Mouse (Mus musculus) megakaryocyte-erythroid progenitor cell, adult 5-6 weeks (primary cell): ENCODE data around the gene Uck1. TPM values are rescaled to one million over a fixed set of nuclear protein-coding genes. Genes with fewer than 3 reads are reported as not detected.

Experiments used
- ATAC-seq: replicated peaks from 2 replicates; pipeline ENCODE4 v1.8.0; 2016; ENCODE audit warnings: mild to moderate bottlenecking, inconsistent platforms; ENCODE audit not compliant: severe bottlenecking, poor library complexity, low FRiP score, low TSS enrichment
- total RNA-seq, 2 experiments: library from RNA; stranded (forward) in 1 of 2; stranded (reverse) in 1 of 2; fragments of 200-1000, 215-1000 nt in 1 of 2; fragments of >200 nt in 1 of 2; fragmentation: Nextera tagmentation in 1 of 2; gene quantifications; 2 replicates each; pipeline ENCODE4 v1.2.3; 2014 to 2017

The Uck1 gene
- total RNA-seq, 2 experiments from 2014 or later = 21.5 to 72.7 TPM

DNA sequence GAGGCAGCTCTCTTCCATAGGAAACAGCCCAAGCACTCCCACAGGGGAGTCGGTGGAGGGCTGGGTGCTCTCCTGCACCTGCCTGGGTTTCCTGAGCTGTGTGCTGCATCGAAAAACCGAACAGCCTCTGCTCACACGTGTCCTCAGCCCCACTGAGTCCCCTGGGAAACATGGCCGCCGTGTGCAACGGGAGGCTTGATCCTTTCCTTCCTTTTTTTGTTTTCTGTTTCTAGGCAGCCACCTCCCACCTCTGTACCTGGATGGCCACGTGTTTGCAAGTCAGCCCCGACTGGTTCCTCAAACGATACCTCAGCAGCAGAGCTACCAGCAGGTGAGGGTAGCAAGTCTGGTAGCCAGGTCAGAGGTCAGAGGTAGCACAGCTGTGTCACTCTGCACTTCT, 37.9 kb downstream of the Uck1 start:
- ATAC-seq = no peak

DNA sequence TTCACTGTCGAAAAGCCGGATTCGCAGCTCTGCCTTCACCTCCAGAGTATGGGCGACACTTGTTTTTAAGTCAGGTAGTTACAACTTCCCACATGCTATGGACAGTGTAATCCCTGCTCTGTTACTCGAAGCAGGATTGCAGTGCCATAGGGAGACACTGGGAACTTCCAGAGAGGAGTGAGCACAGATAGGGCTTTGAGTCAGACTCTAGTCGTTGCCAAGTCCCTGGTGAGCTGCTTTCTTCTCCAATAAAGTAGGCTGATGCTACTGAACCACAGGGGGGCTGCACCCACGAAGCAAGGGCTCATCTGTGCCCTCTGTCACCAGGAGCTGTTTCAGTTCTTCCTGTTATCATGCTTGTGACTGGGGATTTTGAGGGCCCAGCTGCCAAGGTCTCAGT, 38.4 kb downstream of the Uck1 start:
- no peak for ATAC-seq

DNA sequence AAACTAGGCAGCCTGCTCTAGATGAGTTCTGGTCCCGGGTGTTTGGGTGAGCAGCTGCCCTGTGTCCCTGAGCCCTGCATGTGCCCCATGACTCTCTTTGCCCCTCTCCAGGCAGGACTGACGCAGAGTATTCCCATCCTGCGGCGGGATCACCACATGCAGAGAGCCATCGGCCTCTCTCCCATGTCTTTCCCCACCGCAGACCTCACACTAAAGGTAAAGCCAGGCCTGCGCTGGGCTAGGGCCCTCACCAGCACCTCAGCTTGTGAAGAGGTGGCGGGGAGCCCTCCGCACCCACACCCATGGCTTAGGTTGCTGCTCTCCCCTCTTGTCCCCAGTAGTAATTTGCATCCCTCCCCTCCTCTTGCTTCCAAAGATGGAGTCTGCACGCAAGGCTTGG, 39.0 kb downstream of the Uck1 start:
- no peak for ATAC-seq

DNA sequence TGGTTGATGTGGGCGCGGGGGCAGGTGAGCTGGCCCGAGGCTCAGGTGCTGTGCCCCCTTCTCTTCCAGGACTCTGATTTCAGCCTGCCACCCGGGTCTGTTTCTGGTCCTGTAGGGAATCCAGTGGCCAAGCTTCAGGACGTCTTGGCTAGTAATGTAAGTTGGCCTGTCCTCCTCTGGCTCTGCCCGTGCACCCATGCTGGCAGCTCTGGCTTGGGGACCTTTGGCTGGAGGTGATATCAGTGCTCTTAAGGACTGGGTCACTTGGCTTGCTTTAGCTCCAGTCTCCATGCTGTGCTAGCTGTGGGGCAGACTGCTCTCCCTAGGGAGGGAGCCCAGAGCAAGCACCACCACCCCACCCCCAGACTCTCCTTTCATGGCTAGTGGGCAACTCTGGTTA, 39.9 kb downstream of the Uck1 start:
- ATAC-seq = no peak

DNA sequence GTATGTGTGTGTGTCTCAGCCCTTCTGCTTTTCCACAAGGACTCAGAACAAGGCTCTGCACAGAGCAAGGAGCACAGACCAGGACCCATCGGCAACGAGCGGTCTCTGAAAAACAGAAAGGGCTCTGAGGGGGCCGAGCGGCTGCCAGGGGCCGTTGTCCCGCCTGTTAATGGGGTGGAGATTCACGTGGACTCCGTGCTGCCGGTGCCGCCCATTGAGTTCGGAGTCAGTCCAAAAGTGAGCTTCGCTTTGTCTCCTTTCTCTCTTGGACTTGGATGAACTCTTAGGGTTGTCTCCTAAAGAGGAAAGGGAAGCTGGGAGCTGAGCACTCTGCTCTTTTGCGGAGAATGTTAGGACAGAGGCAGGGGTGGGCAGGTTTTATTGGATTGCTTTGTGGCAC, 40.5 kb downstream of the Uck1 start:
- ATAC-seq = no peak

DNA sequence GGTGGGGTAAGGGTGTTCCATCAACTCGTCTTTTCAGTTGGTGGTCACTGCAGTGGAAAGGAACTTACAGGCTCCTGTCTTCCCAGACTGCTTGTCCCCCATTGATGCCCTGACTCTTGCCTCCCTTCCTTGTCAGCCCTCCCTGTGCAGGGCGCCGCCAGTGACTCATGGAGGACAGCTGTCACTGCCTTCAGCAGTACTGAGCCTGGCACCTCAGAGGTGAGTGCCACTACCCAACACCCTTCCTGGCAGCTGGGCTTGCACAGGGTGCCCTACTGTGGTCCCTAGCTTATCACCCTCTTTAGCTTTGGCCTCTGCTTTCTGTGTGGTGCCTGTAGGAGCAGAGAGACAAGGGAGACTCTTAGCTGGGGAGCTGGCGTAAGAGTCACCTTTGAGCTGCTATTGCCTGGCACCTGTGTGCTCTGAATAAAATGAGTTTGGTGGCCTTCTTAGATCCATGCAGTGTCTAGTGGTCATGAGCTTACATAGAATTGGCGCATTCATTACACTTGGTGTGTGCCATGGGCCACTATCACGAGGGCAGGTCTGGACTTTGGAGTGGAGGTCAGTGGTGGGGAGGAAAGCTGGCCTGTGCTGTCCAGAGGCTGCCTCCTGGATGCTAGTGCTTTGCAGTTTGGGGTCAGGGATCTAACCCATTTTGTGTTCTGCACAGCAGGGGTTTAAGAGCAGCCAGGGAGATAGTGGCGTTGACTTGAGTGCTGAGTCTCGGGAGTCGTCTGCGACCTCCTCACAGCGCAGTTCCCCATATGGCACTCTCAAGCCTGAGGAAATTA, 41.2 kb downstream of the Uck1 start:
- ATAC-seq = no peak

DNA sequence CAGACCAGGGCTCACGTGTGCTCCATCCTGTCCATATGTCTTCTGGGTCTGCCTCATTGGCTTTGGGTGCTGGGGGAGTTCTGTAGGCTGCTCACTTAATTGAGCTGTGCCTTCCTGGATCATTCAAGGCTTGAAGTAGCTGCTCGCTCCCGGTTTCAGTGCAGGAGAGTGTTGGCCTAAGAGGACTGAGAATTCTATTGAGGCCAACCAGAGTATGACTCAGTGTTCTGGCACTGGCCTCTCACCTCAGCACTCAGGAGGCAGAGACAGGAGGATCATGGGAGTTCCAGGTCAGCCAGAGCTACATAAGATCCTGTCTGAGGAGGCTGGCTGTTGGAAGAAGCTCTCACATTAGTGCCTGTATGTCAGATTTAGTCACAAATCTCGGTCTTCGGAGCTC, 41.8 kb downstream of the Uck1 start:
- no peak for ATAC-seq

DNA sequence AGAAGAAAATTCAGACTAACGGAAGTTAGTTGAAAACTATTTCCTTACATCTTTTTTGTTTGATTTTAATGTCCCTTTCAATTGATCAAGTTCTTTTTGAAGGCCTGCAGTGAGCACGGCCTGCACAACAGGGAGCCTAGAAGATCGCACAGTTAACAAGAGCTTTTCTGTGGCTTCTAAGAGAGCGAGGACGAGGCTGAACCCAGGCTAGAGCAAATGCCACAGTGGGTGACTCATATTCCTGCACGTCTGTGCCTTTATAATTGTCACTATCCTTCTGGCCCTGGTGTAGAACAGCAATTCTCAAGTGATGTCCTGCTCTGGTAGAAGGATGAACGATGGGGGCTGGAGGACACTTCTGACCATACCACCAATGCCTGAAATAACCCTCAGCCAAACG, 42.3 kb downstream of the Uck1 start:
- no peak for ATAC-seq

DNA sequence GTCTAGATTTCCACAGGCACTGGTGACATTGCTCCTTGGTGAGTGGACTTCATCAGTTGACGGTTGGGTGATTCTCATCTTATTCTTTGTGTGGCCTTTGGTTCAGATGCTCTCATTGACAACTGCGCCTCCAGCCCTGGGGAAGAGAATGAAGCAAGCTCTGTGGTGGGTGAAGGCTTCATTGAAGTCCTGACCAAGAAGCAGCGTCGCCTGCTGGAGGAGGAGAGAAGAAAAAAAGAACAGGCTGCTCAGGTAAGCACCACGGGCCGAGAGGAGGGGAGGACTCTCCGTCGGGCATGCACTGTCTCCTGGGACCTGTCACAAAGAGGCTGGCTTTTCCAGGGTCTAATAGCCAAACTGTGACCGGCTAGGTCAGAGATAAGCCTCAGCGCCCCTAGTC, 43.5 kb downstream of the Uck1 start:
- no peak for ATAC-seq

DNA sequence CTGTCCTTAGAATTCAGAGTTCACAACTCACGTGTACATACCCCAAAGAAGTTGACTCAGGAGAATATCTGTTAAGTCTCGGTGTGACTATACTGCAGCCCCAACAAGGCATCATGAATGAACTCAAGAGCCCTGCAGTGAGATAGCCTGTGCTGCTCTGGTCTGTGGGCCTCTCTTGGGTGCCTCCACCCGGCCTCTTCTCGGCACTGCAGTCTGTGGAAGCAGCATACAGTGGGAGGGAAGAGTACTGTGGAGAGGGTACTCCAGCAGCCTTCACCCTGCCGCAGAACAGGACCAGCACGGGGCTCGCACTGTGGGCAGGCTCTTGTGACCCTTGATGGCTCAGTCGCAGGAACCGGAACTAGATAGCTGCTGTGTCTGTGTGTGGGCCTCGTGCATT, 44.4 kb downstream of the Uck1 start:
- ATAC-seq = no peak

DNA sequence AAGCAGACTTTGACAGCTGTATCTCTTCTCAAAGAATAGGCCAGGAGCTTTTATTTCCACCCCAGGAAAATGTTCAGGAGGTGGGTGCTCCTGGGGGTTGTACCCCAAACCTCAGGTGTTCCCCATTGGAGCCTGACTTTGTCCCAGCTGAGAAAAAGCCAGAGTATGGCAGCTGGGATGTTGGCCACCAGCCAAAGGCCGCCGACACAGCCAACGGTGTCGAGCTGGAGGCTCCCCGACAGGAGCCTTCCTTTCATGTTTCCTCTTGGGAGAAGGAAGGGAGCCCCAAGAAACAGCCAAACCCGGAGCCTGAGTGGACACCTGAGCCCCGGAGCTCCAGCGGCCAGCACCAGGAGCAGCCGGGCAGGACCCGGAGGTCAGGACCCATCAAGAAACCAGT, 47.0 kb downstream of the Uck1 start:
- ATAC-seq = no peak

DNA sequence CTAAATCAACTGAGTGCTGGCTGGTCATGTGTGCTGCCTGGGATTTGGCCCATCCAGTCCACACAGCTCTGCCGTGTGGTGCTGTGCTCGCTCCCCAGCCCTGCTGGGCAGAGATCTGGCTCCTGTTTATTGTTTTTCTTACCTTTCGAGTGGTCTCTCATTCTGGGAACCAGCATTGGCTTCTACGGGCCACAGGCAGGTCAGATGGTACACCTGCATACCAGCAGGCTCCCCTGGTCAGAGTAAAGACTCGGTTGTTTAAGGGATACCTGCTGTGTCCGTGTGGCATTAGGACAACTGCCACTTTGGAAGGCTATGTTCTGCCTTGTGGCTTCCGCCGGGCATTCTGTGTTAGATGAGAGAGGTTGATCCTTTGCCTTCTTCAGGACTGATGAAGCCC, 48.3 kb downstream of the Uck1 start:
- ATAC-seq = no peak

DNA sequence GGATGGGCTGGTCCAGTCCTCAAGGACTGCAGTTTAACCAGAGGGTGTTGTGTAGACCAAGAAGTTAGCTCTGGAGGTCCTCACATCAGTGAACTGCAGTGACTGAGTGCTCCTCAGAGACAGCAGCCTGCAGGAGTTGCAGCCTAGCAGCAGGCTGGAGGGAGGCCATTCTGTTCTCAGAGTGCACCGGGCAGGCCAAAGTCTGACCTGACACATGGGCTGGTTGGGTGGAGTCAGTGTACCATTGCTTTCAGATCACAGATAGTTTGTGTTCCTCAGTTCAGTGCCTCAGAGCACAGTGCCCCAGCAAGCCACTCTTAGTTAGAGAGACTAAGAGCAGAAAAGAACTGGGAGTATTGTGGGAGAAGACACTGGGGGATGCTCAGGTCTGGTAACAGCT, 52.3 kb downstream of the Uck1 start:
- no peak for ATAC-seq

Other genes with a start within 250 kb of the Uck1 start
- 24.9 and 30.2 TPM in 2 replicates for gene Fam78a, start 175.3 kb downstream of the Uck1 start, total RNA-seq (2014; fragmentation: Nextera tagmentation)
- gene Fam78a, start 175.3 kb downstream of the Uck1 start, total RNA-seq (2017) = 17.4 and 23.4 TPM in 2 replicates
- gene Plpp7, start 164.6 kb downstream of the Uck1 start, total RNA-seq (2014; fragmentation: Nextera tagmentation) = 1.4 and 2.5 TPM in 2 replicates
- 0.65 TPM in 1 of 2 replicates, not detected in the other for gene Plpp7, start 164.6 kb downstream of the Uck1 start, total RNA-seq (2017)
- gene Prrc2b, start 109.1 kb downstream of the Uck1 start, total RNA-seq (2014; fragmentation: Nextera tagmentation) = 58.3 and 63.5 TPM in 2 replicates
- gene Prrc2b, start 109.1 kb downstream of the Uck1 start, total RNA-seq (2017) = 13.9 and 20.1 TPM in 2 replicates
- gene Pomt1, start 23.6 kb downstream of the Uck1 start, total RNA-seq (2014; fragmentation: Nextera tagmentation) = 57.6 and 57.7 TPM in 2 replicates
- 27.4 and 29.8 TPM in 2 replicates for gene Pomt1, start 23.6 kb downstream of the Uck1 start, total RNA-seq (2017)
- gene Golga2, start 27.2 kb upstream of the Uck1 start, total RNA-seq (2014; fragmentation: Nextera tagmentation) = 34.8 and 39.0 TPM in 2 replicates
- gene Golga2, start 27.2 kb upstream of the Uck1 start, total RNA-seq (2017) = 41.6 and 44.5 TPM in 2 replicates
- gene Swi5, start 27.9 kb upstream of the Uck1 start, total RNA-seq (2014; fragmentation: Nextera tagmentation) = 309 and 320 TPM in 2 replicates
- 438 and 550 TPM in 2 replicates for gene Swi5, start 27.9 kb upstream of the Uck1 start, total RNA-seq (2017)
- 140 and 155 TPM in 2 replicates for gene Ciz1, start 92.2 kb upstream of the Uck1 start, total RNA-seq (2014; fragmentation: Nextera tagmentation)
- 41.0 and 87.4 TPM in 2 replicates for gene Ciz1, start 92.2 kb upstream of the Uck1 start, total RNA-seq (2017)
- not detected in 2 replicates for gene Dnm1, start 93.2 kb upstream of the Uck1 start, total RNA-seq (2014; fragmentation: Nextera tagmentation)
- gene Dnm1, start 93.2 kb upstream of the Uck1 start, total RNA-seq (2017) = not detected in 2 replicates
- 24.6 and 41.0 TPM in 2 replicates for gene 1110008P14Rik, start 121.8 kb upstream of the Uck1 start, total RNA-seq (2014; fragmentation: Nextera tagmentation)
- 15.8 and 18.7 TPM in 2 replicates for gene 1110008P14Rik, start 121.8 kb upstream of the Uck1 start, total RNA-seq (2017)
- 98.8 TPM in 1 of 2 replicates, not detected in the other for gene Lcn2, start 128.1 kb upstream of the Uck1 start, total RNA-seq (2014; fragmentation: Nextera tagmentation)
- 4.9 and 19.5 TPM in 2 replicates for gene Lcn2, start 128.1 kb upstream of the Uck1 start, total RNA-seq (2017)
- 10.3 and 11.2 TPM in 2 replicates for gene Ptges2, start 135.7 kb upstream of the Uck1 start, total RNA-seq (2014; fragmentation: Nextera tagmentation)
- gene Ptges2, start 135.7 kb upstream of the Uck1 start, total RNA-seq (2017) = 14.4 and 18.4 TPM in 2 replicates
- 3.6 and 4.1 TPM in 2 replicates for gene Naif1, start 190.3 kb upstream of the Uck1 start, total RNA-seq (2014; fragmentation: Nextera tagmentation)
- gene Naif1, start 190.3 kb upstream of the Uck1 start, total RNA-seq (2017) = 2.7 and 3.0 TPM in 2 replicates
- 9.5 and 12.2 TPM in 2 replicates for gene Slc25a25, start 191.3 kb upstream of the Uck1 start, total RNA-seq (2014; fragmentation: Nextera tagmentation)
- gene Slc25a25, start 191.3 kb upstream of the Uck1 start, total RNA-seq (2017) = 4.0 and 34.6 TPM in 2 replicates